Mouse (Mus musculus) thymus, adult 2 months (tissue): ENCODE measurements around the gene Ttyh1. TPM values are rescaled to one million over a fixed set of nuclear protein-coding genes. Genes with fewer than 3 reads are reported as not detected.
A peak's percentile ranks its signal among the peaks of the same experiment; 100 is the strongest.

Source experiments
- DNase-seq: peaks from one replicate; pipeline ENCODE4 v3.0.0; 2021
- H3K27ac ChIP-seq: fragments of 200-500 bp; 2 replicates; pipeline ENCODE4 v1.5.1; 2012; ENCODE audit warnings: low read length, control low read depth; ENCODE audit not compliant: control insufficient read depth, insufficient read depth
- H3K27me3 ChIP-seq: fragments of 200-500 bp; 2 replicates; pipeline ENCODE4 v1.6.1; 2012; ENCODE audit warnings: mild to moderate bottlenecking, low read length, moderate library complexity, mixed read lengths; ENCODE audit not compliant: control insufficient read depth, insufficient read depth
- H3K36me3 ChIP-seq: fragments of 200-500 bp; 2 replicates; pipeline ENCODE4 v1.6.1; 2012; ENCODE audit warnings: mild to moderate bottlenecking, low read length, moderate library complexity; ENCODE audit not compliant: control insufficient read depth, insufficient read depth
- H3K4me1 ChIP-seq: fragments of 200-500 bp; replicated peaks from 2 replicates; pipeline ENCODE4 v1.6.1; 2012; ENCODE audit warnings: low read length; ENCODE audit not compliant: control insufficient read depth, insufficient read depth
- H3K4me3 ChIP-seq: fragments of 200-500 bp; 2 replicates; pipeline ENCODE4 v1.5.1; 2012; ENCODE audit warnings: mild to moderate bottlenecking, low read length, control low read depth, moderate library complexity; ENCODE audit not compliant: control insufficient read depth, insufficient read depth
- CTCF ChIP-seq: fragments of 200-500 bp; IDR thresholded peaks from 2 replicates; pipeline ENCODE4 v1.5.1; 2012; ENCODE audit warnings: mild to moderate bottlenecking, control low read depth, low read length, moderate library complexity, borderline replicate concordance; ENCODE audit not compliant: control insufficient read depth, poor library complexity, insufficient read depth; ENCODE audit errors: extremely low read depth
- POLR2A ChIP-seq: fragments of 200-500 bp; IDR thresholded peaks from 2 replicates; pipeline ENCODE4 v1.6.1; 2012; ENCODE audit warnings: mild to moderate bottlenecking, low read length, control low read depth, moderate library complexity; ENCODE audit not compliant: control insufficient read depth, poor library complexity, insufficient read depth; ENCODE audit errors: extremely low read depth
- WGBS: fragments of 180-500 bp; shearing (Covaris S2); methylation state at CpG from one replicate; pipeline ENCODE4 v1.1.7; 2018; 5-methylcytosine and 5-hydroxymethylcytosine counted together
- polyA plus RNA-seq: library from polyadenylated mRNA; depleted of rRNA; stranded (reverse); fragments of >200 nt; gene quantifications from 2 replicates; pipeline ENCODE4 v1.2.3, GENCODE M21; 2012

Gene Ttyh1
- polyA plus RNA-seq, 1 experiment, result 1.8 TPM

- H3K36me3 ChIP-seq, result no peaks in the 10 kb centered on the region
- peaks cover 6% of the 10 kb centered on the region for H3K4me1 ChIP-seq
- TF ChIP-seq POLR2A (no peak), CTCF (no peak)
- DNase-seq, result no peak
- H3K27me3 ChIP-seq, result peaks cover 3% of the 10 kb centered on the region; the same call in 1 of the 2 replicates
- 72% methylated on average over 11 of the region's 11 CpGs for WGBS
- no peak overlapping the region for H3K4me3 ChIP-seq
- H3K27ac ChIP-seq, result no peak overlapping the region
Observed at GRCm38 (mm10) chr7:4122076-4122768, 3.0 kb downstream of the Ttyh1 start.

- no peak for TF ChIP-seq CTCF
- no peak for TF ChIP-seq POLR2A
- peaks cover 6% of the 10 kb centered on the region for H3K4me1 ChIP-seq
- no peak overlapping the region for H3K4me3 ChIP-seq
- H3K27me3 ChIP-seq, result peaks cover 3% of the 10 kb centered on the region; the same call in 1 of the 2 replicates
- H3K36me3 ChIP-seq, result no peaks in the 10 kb centered on the region
- WGBS, result 96% methylated on average over 10 of the region's 10 CpGs
- no peak overlapping the region for H3K27ac ChIP-seq
- no peak for DNase-seq
Observed at GRCm38 (mm10) chr7:4122783-4123182, 3.6 kb downstream of the Ttyh1 start.

GRCm38 (mm10) chr7:4123732-4124131, 4.5 kb downstream of the Ttyh1 start:
- no peaks in the 10 kb centered on the region for H3K36me3 ChIP-seq
- H3K27me3 ChIP-seq, result peaks cover 3% of the 10 kb centered on the region; the same call in 1 of the 2 replicates
- H3K4me1 ChIP-seq, result peaks cover 6% of the 10 kb centered on the region
- H3K4me3 ChIP-seq, result no peak overlapping the region
- no peak for TF ChIP-seq POLR2A
- TF ChIP-seq CTCF, result no peak
- H3K27ac ChIP-seq, result no peak overlapping the region
- 90% methylated on average over 1 of the region's 1 CpGs for WGBS
- DNase-seq, result no peak

GRCm38 (mm10) chr7:4124315-4124759, 5.1 kb downstream of the Ttyh1 start:
- DNase-seq, result peak; percentile 33
- under 1% methylated on average over 10 of the region's 10 CpGs for WGBS

GRCm38 (mm10) chr7:4124856-4125255, 5.6 kb downstream of the Ttyh1 start:
- WGBS, result 60% methylated on average over 5 of the region's 5 CpGs
- Histone ChIP-seq H3K27me3 (peaks cover under 1% of the 10 kb centered on the region; the same call in 1 of the 2 replicates), H3K4me1 (peaks cover 6% of the 10 kb centered on the region), H3K4me3 (no peak overlapping the region), H3K36me3 (no peaks in the 10 kb centered on the region), H3K27ac (no peak overlapping the region)
- no peak for DNase-seq
- TF ChIP-seq CTCF (no peak), POLR2A (no peak)

More at GRCm38 (mm10) chr7:4124315-4124759, 5.1 kb downstream of the Ttyh1 start:
- peaks cover 3% of the 10 kb centered on the region; the same call in 1 of the 2 replicates for H3K27me3 ChIP-seq
- H3K36me3 ChIP-seq, result no peaks in the 10 kb centered on the region
- H3K4me3 ChIP-seq, result no peak overlapping the region
- no peak overlapping the region for H3K27ac ChIP-seq
- TF ChIP-seq POLR2A, result no peak
- no peak for TF ChIP-seq CTCF
- H3K4me1 ChIP-seq, result peaks cover 6% of the 10 kb centered on the region

GRCm38 (mm10) chr7:4125306-4125705, 6.1 kb downstream of the Ttyh1 start:
- Histone ChIP-seq H3K36me3 (no peaks in the 10 kb centered on the region), H3K27me3 (no peaks in the 10 kb centered on the region; the same call in 1 of the 2 replicates), H3K27ac (no peak overlapping the region), H3K4me3 (no peak overlapping the region), H3K4me1 (peaks cover 6% of the 10 kb centered on the region)
- no peak for TF ChIP-seq POLR2A
- TF ChIP-seq CTCF, result no peak
- no peak for DNase-seq
- 52% methylated on average over 9 of the region's 9 CpGs for WGBS
